Mouse (Mus musculus) gastrocnemius, adult 18-20 months (tissue): ENCODE results near the gene Fam160a1. TPM values are rescaled to one million over a fixed set of nuclear protein-coding genes. Genes with fewer than 3 reads are reported as not detected.

Experiments
- DNase-seq: peaks from one replicate; pipeline ENCODE4 v3.0.0; 2021; ENCODE audit warnings: low spot score
- long read RNA-seq, 2 experiments: library from polyadenylated mRNA; stranded (forward); transcript quantifications; one replicate each; pipeline ENCODE4 v2.0.0; 2021
- total RNA-seq, 2 experiments: library from RNA; stranded (reverse); gene quantifications; 2 replicates each; pipeline ENCODE4 v1.2.3; 2021

Fam160a1 gene
- total RNA-seq, result 10 to 100 TPM; 50.7 to 54.3 TPM
- long read RNA-seq, experiment 1, partial matches to known transcripts, result 3 of 60 reads
- long read RNA-seq, experiment 1, other reads (novel, unspliced or antisense), result 55 of 60 reads
- long read RNA-seq, experiment 2, partial matches to known transcripts, result 6 of 50 reads
- long read RNA-seq, experiment 2, other reads (novel, unspliced or antisense), result 40 of 50 reads

- DNase-seq, result no peak
These were observed at the start of gene Fam160a1 for GRCm38 (mm10) chr3:85817191-85817590. Fam160a1 (minus strand) TSS chr3:85817291.

- no peak for DNase-seq
These were observed 46.9 kb upstream of the Fam160a1 start for GRCm38 (mm10) chr3:85863996-85864395.

GRCm38 (mm10) chr3:85862886-85863285 lies 45.8 kb upstream of the Fam160a1 start:
- DNase-seq, result no peak

GRCm38 (mm10) chr3:85860996-85861395 lies 43.9 kb upstream of the Fam160a1 start:
- no peak for DNase-seq

GRCm38 (mm10) chr3:85859311-85859710 lies 42.2 kb upstream of the Fam160a1 start:
- no peak for DNase-seq

GRCm38 (mm10) chr3:85858140-85859135 lies 41.3 kb upstream of the Fam160a1 start:
- peak; percentile 81 for DNase-seq

GRCm38 (mm10) chr3:85857083-85857482 lies 40.0 kb upstream of the Fam160a1 start:
- no peak for DNase-seq

GRCm38 (mm10) chr3:85855947-85856346 lies 38.9 kb upstream of the Fam160a1 start:
- no peak for DNase-seq

- no peak for DNase-seq
These were observed 38.0 kb upstream of the Fam160a1 start for GRCm38 (mm10) chr3:85855043-85855442.

GRCm38 (mm10) chr3:85854143-85854542 lies 37.1 kb upstream of the Fam160a1 start:
- no peak for DNase-seq

GRCm38 (mm10) chr3:85853715-85854114 lies 36.6 kb upstream of the Fam160a1 start:
- no peak for DNase-seq

- DNase-seq, result no peak
These were observed 33.0 kb upstream of the Fam160a1 start for GRCm38 (mm10) chr3:85850079-85850478.

- DNase-seq, result no peak
These were observed 29.2 kb upstream of the Fam160a1 start for GRCm38 (mm10) chr3:85846316-85846715.

GRCm38 (mm10) chr3:85845341-85845740 lies 28.2 kb upstream of the Fam160a1 start:
- DNase-seq, result no peak

- no peak for DNase-seq
These were observed 25.8 kb upstream of the Fam160a1 start for GRCm38 (mm10) chr3:85842881-85843218.

GRCm38 (mm10) chr3:85842177-85842880 lies 25.2 kb upstream of the Fam160a1 start:
- no peak for DNase-seq

GRCm38 (mm10) chr3:85841454-85842176 lies 24.5 kb upstream of the Fam160a1 start:
- no peak for DNase-seq

- peak; percentile 32 for DNase-seq
These were observed 16.5 kb upstream of the Fam160a1 start for GRCm38 (mm10) chr3:85833627-85834026.

GRCm38 (mm10) chr3:85832490-85833155 lies 15.5 kb upstream of the Fam160a1 start:
- no peak for DNase-seq

GRCm38 (mm10) chr3:85831785-85832184 lies 14.7 kb upstream of the Fam160a1 start:
- no peak for DNase-seq

- peak; percentile 68 for DNase-seq
These were observed 12.0 kb upstream of the Fam160a1 start for GRCm38 (mm10) chr3:85829047-85829446.
